Comparison of ENCODE assay signal across 8 mouse cellular contexts in genomic region chr2:170205591-170206441, GRCm38 (mm10). TPM values are rescaled to one million over a fixed set of nuclear protein-coding genes. Genes with fewer than 3 reads are reported as not detected.
DNase-seq lines count a peak whose midpoint lies in the region; ATAC-seq and TF ChIP-seq lines count a peak whose summit lies in the region.

No protein-coding gene starts in this region.

- peaks cover 16% of the 10 kb centered on the region for H3K4me1 ChIP-seq in lung, embryonic 14.5 days (ENCODE audit: insufficient read depth)
- H3K4me1 ChIP-seq in embryonic facial prominence, embryonic 15.5 days = peaks cover 23% of the 10 kb centered on the region
- no peaks in the 10 kb centered on the region for H3K4me1 ChIP-seq in hindbrain, postnatal 0 days (ENCODE audit: insufficient read depth, low read length)
- H3K4me1 ChIP-seq in lung, embryonic 16.5 days (replicated peaks; ENCODE audit: control insufficient read depth, insufficient read depth, low read length) = peaks cover 19% of the 10 kb centered on the region

- H3K4me2 ChIP-seq in lung, embryonic 14.5 days = peak overlapping the region; percentile 74
- peak overlapping the region; percentile 59 for H3K4me2 ChIP-seq in embryonic facial prominence, embryonic 15.5 days (replicated peaks)
- H3K4me2 ChIP-seq in hindbrain, postnatal 0 days (ENCODE audit: low read depth, low read length) = peak overlapping the region; percentile 67
- H3K4me2 ChIP-seq in lung, embryonic 16.5 days (ENCODE audit: low read depth, low read length) = peak overlapping the region; percentile 81

- H3K27me3 ChIP-seq in lung, embryonic 14.5 days (ENCODE audit: insufficient read depth, low read length) = no peaks in the 10 kb centered on the region
- H3K27me3 ChIP-seq in embryonic facial prominence, embryonic 15.5 days = no peaks in the 10 kb centered on the region
- H3K27me3 ChIP-seq in hindbrain, postnatal 0 days (ENCODE audit: insufficient read depth, low read length) = no peaks in the 10 kb centered on the region
- H3K27me3 ChIP-seq in lung, embryonic 16.5 days (ENCODE audit: control insufficient read depth, insufficient read depth, low read depth, low read length) = no peaks in the 10 kb centered on the region

- ATAC-seq in lung, embryonic 14.5 days (ENCODE audit: insufficient read depth) = peak; percentile 44; the same call in 1 of the 2 replicates
- ATAC-seq in embryonic facial prominence, embryonic 15.5 days (ENCODE audit: insufficient number of reproducible peaks, low FRiP score, low TSS enrichment, low read depth) = 0 out of 2 replicates have a peak, but pooled peaks have one; percentile 64
- 0 out of 2 replicates have a peak, but pooled peaks have one; percentile 21 for ATAC-seq in hindbrain, postnatal 0 days
- ATAC-seq in lung, embryonic 16.5 days (ENCODE audit: low read depth) = peak; percentile 80

- no peaks in the 10 kb centered on the region for H3K9me3 ChIP-seq in lung, embryonic 14.5 days (ENCODE audit: low read depth, low read length)
- no peaks in the 10 kb centered on the region for H3K9me3 ChIP-seq in embryonic facial prominence, embryonic 15.5 days (replicated peaks)
- H3K9me3 ChIP-seq in hindbrain, postnatal 0 days (ENCODE audit: low read length) = no peaks in the 10 kb centered on the region
- no peaks in the 10 kb centered on the region for H3K9me3 ChIP-seq in lung, embryonic 16.5 days (ENCODE audit: control insufficient read depth, low read length)

- 0% methylated on average over 17 of the region's 17 CpGs for WGBS in lung, embryonic 14.5 days
- WGBS in embryonic facial prominence, embryonic 15.5 days = under 1% methylated on average over 17 of the region's 17 CpGs
- under 1% methylated on average over 17 of the region's 17 CpGs for WGBS in hindbrain, postnatal 0 days
- 0% methylated on average over 17 of the region's 17 CpGs for WGBS in lung, embryonic 16.5 days

- TF ChIP-seq CTCF in lung, embryonic 14.5 days (IDR thresholded peaks at IDR 0.05; ENCODE audit: low read depth) = no peak
- TF ChIP-seq CTCF in hindbrain, postnatal 0 days (IDR thresholded peaks at IDR 0.05; ENCODE audit: low read depth) = no peak

- H3K36me3 ChIP-seq in lung, embryonic 14.5 days (ENCODE audit: insufficient read depth) = no peaks in the 10 kb centered on the region
- no peaks in the 10 kb centered on the region for H3K36me3 ChIP-seq in embryonic facial prominence, embryonic 15.5 days
- no peaks in the 10 kb centered on the region for H3K36me3 ChIP-seq in hindbrain, postnatal 0 days (ENCODE audit: insufficient read depth, low read length)
- H3K36me3 ChIP-seq in lung, embryonic 16.5 days (ENCODE audit: control insufficient read depth, insufficient read depth, low read length) = no peaks in the 10 kb centered on the region

- DNase-seq in lung, embryonic 14.5 days = peak; percentile 69
- no peak for DNase-seq in lung, postnatal 25 days (ENCODE audit: low spot score)
- peak; percentile 24 for DNase-seq in hindbrain, postnatal 0 days (ENCODE audit: low spot score)
- peak; percentile 30 to 56 for DNase-seq in spleen, postnatal 10 days (ENCODE audit: low spot score in 2 of 2)
- DNase-seq in cerebellum, adult 11 months = no peak
- DNase-seq in ovary, postnatal 36 days (ENCODE audit: low spot score) = no peak

- peak overlapping the region; percentile 88 for H3K27ac ChIP-seq in lung, embryonic 14.5 days (ENCODE audit: low read depth)
- 0 out of 2 replicates have a peak overlapping the region, but pooled peaks have one; percentile 49 for H3K27ac ChIP-seq in embryonic facial prominence, embryonic 15.5 days (replicated peaks)
- peak overlapping the region; percentile 23; the same call in 1 of the 2 replicates for H3K27ac ChIP-seq in hindbrain, postnatal 0 days
- H3K27ac ChIP-seq in lung, embryonic 16.5 days (ENCODE audit: low read length) = peak overlapping the region; percentile 97

- peak overlapping the region; percentile 53 for H3K9ac ChIP-seq in lung, embryonic 14.5 days
- 0 out of 2 replicates have a peak overlapping the region, but pooled peaks have one; percentile 22 for H3K9ac ChIP-seq in embryonic facial prominence, embryonic 15.5 days
- H3K9ac ChIP-seq in hindbrain, postnatal 0 days (replicated peaks; ENCODE audit: low read length) = peak overlapping the region; percentile 41; the same call in 1 of the 2 replicates
- H3K9ac ChIP-seq in lung, embryonic 16.5 days (ENCODE audit: low read length) = peak overlapping the region; percentile 64

- H3K4me3 ChIP-seq in lung, embryonic 14.5 days (ENCODE audit: low read depth, low read length) = peak overlapping the region; percentile 37
- H3K4me3 ChIP-seq in embryonic facial prominence, embryonic 15.5 days (replicated peaks) = peak overlapping the region; percentile 33
- peak overlapping the region; percentile 34 for H3K4me3 ChIP-seq in hindbrain, postnatal 0 days (ENCODE audit: low read length)
- H3K4me3 ChIP-seq in lung, embryonic 16.5 days (ENCODE audit: low read length) = peak overlapping the region; percentile 52

RNA-seq across cellular contexts. Expression of gene Zfp217, which starts 57.9 kb away (rescaled TPM):
- polyA plus RNA-seq in lung, embryonic 14.5 days (2014; fragmentation: Nextera tagmentation; extraction: Ambion mirVana) = 4.9 and 6.0 TPM in 2 replicates
- 3.9 and 4.1 TPM in 2 replicates for polyA plus RNA-seq in embryonic facial prominence, embryonic 15.5 days (2015; fragmentation: Nextera tagmentation; extraction: Ambion mirVana)
- 3.5 and 8.5 TPM in 2 replicates for total RNA-seq in hindbrain, postnatal 0 days (2014; rRNA removed)
- 0.59 and 0.61 TPM in 2 replicates for polyA plus RNA-seq in hindbrain, postnatal 0 days (2015; fragmentation: Nextera tagmentation; extraction: Ambion mirVana)
- polyA plus RNA-seq in lung, embryonic 16.5 days (2015; fragmentation: Nextera tagmentation; extraction: Ambion mirVana) = 5.2 and 6.1 TPM in 2 replicates

Comparison
In these comparisons a context has a peak if more than half of its experiments do, and no peak if none do; other contexts are left out.
1. DNase-seq: peak in lung, embryonic 14.5 days (single experiment), hindbrain, postnatal 0 days (single experiment) and spleen, postnatal 10 days (2 of 2); none in lung, postnatal 25 days (single experiment), cerebellum, adult 11 months (single experiment) and ovary, postnatal 36 days (single experiment).
2. ATAC-seq: peak in every context shown above with its lines; median percentile 80 in lung, embryonic 16.5 days; 64 in embryonic facial prominence, embryonic 15.5 days; 44 in lung, embryonic 14.5 days; 21 in hindbrain, postnatal 0 days.
3. H3K27ac ChIP-seq: peak in every context shown above with its lines; median percentile 97 in lung, embryonic 16.5 days; 88 in lung, embryonic 14.5 days; 49 in embryonic facial prominence, embryonic 15.5 days; 23 in hindbrain, postnatal 0 days.
4. Peak in every context shown above with its lines, with median percentiles within 50 percentile points of each other: H3K4me2 ChIP-seq, H3K4me3 ChIP-seq and H3K9ac ChIP-seq.